Mouse (Mus musculus) thymus, postnatal 10 days (tissue): ENCODE measurements around the gene Wdr89.

Experiments
- DNase-seq, 2 experiments: peaks; one replicate each; pipeline ENCODE4 v3.0.0; 2021; ENCODE audit warnings: low spot score in 2 of 2

Wdr89 gene

DNA sequence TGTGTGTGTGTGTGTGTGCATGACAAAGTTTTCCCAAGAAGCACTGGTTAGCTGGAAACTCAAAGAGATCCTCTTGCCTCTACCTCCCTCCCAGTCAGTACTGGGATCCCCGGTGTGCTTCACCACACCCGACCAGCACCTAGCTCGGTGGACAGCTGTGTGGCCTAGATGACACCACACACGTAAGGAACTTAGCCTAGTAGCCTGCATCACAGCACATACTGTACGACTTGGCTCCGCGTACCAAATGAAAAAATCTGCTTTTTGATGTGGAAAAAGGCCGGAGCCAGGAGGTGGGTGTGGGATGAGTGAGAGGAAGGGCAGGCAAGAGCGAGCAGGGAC is 450 bp downstream of the Wdr89 start:
- no peak for DNase-seq

GRCm38 (mm10) chr12:75668221-75668620 is 1.1 kb downstream of the Wdr89 start:
- DNase-seq: no peak

DNA sequence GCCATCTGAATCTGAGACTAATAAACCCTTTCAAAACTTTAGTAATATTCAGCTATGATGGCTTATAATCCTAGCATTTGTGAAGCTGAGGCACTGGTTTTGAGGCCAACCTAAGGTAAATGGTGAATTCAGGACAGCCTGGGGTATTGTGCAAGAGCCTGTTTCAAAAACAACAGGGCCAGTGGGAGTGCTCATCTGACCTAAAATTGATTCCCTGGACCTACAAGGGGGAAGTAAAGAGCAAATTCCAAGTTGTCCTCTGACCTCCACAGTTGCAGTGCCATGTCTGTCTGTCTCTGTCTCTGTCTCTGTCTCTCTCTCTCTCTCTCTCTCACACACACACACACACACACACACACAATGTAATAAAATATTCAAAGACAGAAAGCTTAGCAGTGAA is 2.4 kb downstream of the Wdr89 start:
- DNase-seq: no peak

DNA sequence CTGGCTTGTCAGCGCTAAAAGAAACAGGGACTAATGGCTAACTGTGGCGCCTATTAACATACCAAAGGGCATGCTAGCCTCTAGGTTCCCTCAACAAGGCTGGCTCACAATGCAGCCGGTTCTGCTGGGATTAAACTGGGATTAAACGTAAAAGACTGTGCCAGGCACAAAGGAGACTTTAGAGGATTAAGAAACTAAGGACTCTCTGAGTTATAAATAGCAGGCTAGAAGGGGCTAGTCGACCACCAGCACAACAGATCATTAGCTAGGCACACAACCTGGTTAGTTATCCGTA is 4.9 kb downstream of the Wdr89 start:
- no peak for DNase-seq

- DNase-seq: no peak
These were observed 5.5 kb downstream of the Wdr89 start for GRCm38 (mm10) chr12:75663646-75664515.

DNA sequence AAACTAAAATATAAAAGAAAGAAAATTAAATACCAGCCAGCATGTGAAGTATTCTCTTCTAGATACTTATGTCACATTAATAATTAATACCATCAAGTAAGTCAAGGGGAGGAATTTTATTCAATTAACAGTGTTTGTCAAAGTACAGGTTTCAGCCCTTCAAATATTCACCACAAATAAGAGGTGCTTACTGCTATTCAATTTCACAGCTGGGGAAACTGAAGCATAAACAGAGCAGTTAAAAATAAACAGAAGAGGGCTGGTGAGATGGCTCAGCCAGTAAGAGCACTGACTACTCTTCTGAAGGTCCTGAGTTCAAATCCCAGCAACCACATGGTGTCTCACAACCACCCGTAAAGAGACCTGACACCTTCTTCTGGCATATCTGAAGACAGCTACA is 7.0 kb downstream of the Wdr89 start:
- no peak for DNase-seq

GRCm38 (mm10) chr12:75658403-75658802 is 10.9 kb downstream of the Wdr89 start:
- DNase-seq: no peak

GRCm38 (mm10) chr12:75656580-75656979 is 12.8 kb downstream of the Wdr89 start:
- DNase-seq: no peak

- DNase-seq: no peak
These were observed 15.0 kb downstream of the Wdr89 start for GRCm38 (mm10) chr12:75654247-75654801.

DNA sequence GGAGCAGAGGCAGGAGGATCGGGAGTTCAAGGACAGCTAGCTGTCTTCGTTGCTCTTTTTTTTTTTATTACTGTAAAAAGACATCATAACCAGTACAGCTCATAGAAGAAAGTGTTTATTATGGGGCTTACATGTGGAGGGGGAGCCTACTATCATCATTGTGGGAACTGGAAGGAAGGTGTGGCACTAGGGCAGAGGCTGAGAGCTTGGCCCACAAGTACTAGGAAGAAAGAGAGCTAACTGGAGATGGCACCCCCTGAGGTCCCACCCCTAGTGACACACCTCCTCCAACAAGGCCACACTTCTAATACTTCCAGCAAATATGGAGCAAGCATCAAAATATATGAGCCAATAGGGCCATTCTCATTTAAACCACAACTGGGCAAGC is 19.6 kb downstream of the Wdr89 start:
- DNase-seq: no peak

DNA sequence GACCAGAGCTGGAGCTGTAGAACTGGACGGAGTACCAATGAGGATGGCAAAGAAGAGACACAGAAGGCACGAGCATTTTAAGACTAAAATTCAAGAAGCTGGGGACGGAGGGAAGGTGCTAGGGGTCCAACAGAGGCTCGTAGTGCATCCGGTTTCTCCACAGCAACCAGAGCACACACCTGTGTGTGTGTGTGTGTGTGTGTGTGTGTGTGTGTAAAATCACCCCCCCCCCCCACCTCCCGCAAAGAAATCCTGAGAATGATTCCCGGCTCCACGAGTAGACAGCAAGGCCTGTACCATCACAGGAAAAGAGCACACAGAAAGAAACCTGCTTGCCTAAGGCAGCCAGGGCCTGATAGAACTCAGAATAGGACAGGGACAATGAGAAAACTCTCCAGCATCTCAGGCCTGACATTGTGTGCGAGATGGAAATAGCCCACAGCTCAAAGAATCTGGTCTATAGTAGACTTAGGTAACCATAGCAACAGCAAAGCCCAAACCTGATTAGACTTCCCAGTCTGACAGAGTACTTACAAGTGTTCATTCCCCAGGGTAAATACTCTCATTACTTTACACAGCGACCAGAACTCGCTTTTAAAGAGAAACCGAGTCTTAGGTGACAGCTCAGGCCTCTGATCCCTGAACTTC is 20.2 kb downstream of the Wdr89 start:
- DNase-seq: no peak

DNA sequence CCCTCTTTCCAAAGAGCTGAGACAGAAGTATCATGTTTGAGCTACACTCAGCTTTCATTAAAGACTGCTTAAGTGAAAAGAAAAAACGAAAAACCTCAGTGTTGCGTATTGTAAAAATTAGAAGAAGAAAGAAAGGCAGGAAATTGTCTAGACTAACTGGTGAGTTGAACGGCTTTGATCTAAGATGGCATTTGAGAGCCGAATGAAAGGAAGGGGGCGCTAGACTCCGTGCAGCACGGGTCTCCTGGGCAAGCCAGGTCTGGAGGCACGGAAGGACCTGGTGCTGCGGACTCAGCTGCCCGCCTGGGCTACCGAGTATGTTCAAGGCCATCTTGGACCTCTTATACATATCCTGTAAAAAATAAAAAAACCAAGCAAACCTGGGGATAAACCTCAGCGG is 21.1 kb downstream of the Wdr89 start:
- DNase-seq: peak in 1 of 2 experiments; percentile 23

DNA sequence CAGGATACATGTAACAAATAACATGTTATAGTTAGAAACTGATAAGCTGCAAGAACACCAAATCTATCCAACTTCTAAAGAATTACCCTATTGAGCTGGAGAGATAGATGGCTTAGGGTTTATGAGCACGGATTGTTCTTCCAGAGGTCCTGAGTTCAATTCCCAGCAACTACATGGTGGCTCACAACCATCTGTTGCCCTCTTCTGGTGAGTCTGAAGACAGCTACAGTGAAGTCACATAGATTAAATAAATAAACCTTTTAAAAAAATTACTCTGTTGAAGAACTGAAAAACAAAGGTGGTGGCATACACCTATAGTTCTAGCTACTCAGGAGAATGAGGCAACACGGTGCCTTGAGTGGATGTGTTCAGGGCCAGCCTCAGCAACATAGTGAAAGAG is 21.7 kb downstream of the Wdr89 start:
- no peak for DNase-seq

- no peak for DNase-seq
These were observed 23.6 kb downstream of the Wdr89 start for GRCm38 (mm10) chr12:75645780-75646179.

DNA sequence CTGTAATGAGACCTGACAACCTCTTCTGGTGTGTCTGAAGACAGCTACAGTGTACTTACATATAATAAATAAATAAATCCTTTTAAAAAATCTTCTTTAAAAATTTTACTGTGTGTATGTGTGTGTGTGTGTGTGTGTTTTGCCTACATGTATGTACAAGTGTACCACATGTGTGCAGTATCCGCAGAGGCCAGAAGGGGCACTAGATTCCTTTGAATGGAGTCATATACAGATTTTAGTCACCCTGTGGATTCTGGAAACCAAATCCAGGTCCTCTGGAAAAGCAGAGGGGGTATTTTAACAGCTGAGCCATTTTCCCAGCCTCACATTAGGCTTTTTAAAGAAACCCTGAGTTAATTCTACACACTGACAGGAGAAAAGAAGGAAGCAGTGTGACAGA is 27.6 kb downstream of the Wdr89 start:
- no peak for DNase-seq

- DNase-seq: no peak
These were observed 31.0 kb downstream of the Wdr89 start for GRCm38 (mm10) chr12:75638345-75638744.

DNA sequence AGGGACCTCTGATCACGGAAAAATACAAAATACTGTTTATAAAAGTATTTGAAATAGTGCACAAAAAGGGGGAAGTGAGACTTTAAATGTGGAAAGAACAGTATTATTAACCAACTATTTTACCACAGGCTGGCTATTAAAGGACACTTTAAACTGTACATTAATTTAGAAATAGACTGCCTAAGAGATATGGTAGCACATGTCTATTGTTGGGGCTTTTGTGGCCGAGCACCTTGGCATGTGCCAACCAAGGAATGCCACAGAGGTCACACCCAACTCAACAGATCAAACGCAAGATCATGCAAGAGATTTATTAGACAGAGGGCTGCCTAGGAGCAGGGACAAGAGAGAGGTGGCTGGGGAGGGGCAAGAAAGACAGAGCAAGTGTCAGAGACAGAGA is 32.2 kb downstream of the Wdr89 start:
- no peak for DNase-seq

DNA sequence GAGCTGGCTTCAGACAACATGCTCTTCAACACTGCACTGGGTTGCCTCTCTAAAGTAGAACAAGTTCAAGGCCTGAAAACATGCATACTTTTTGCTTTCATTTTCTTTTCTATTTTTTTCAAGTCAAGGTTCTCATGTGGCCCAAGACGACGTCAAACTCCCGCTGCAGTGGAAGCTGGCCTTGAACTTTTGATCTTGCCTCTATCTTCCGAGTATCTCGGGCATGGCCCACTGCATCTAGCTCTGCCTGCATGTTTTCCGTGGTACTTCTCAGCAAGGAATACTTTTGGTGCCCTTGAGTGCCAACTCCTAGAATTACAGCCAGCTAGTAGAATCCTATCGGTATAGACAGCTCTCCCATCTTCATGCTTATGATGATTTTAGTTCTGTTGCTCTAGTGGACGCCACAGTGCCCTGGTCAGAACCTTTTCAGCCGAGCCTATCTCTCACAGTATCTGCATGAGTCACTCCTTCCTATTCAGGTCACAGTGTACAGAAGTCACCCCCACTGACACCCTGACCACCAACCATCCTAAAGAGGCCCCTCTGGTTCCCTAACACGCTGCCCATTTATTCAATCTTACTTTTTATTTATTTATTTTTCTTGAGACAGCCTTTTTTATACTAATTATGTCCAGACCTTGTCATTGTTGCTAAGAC is 33.4 kb downstream of the Wdr89 start:
- DNase-seq: no peak

DNA sequence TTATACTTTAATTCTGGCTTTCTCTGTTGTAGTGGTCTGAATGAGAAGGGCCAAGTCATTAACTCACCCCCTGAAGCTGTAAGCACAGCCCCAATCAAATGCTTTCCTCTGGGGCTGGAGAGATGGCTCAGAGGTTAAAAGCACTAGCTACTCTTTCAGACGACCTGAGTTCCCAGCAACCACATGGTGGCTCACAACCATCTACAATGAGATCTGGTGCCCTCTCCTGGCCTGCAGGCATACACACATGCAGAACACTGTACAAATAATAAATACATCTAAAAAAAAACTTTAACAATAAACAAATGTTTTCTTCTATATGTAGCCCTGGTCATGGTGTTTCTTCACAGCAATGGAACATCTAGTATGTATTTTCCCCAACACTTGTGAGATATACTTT is 39.7 kb downstream of the Wdr89 start:
- no peak for DNase-seq

DNA sequence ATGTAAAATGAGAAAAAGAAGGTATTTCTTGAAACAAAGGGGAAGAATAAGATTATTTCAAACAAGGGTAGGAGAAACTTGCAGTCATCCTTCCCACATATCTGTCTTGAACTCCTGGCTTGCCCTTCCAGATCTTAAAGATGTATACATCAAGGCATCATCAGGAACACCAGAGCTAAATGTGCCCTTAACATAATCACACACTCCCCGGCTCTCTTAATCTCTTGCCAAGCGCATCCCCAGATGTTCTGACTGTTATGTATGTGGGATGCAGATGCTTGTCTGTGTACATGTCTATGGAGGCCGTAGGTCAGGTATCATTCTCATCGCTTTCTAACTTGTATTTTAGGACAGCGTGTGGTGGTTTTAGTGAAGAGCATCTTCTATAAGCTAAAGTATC is 46.0 kb downstream of the Wdr89 start:
- no peak for DNase-seq

DNA sequence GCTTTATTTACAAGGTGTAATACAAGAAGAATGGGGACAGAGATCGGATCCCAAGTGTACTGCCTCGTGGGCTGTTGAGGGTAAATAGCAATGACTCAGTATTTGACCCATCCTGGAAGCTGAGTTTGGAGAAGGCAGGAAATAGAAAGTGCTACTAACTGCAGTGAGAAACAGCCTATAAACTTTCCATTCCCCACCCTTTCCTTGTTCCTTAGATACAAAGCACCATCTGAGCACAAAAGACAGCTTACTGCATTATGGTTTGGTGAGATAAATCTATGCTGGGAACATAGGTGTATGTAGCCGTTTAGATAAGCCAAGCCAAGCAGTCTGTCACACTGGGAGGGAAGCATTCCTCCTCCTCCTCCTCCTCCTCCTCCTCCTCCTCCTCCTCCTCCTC is 46.5 kb downstream of the Wdr89 start:
- no peak for DNase-seq

- DNase-seq: no peak
These were observed 52.5 kb downstream of the Wdr89 start for GRCm38 (mm10) chr12:75616841-75617240.
